Mouse (Mus musculus): ENCODE measurements around the gene Utp14a.

DNA sequence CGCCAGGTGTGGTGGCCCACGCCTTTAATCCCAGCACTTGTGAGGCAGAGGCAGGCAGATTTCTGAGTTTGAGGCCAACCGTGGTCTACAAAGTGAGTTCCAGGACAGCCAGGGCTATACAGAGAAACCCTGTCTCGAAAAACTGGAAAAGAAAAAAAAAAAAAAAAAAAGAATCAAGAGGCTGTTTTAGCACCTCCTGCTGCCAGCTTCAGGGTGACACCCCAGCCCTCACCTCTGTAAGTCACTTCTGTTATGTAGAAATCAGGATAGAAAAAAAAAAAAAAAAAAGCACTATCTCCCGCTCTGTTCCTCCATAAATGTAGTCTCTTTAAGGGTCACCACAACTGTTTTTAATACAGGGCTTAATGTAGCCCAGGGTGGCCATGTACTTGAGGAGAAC lies 37.2 kb upstream of the Utp14a start:
- no peak for TF ChIP-seq CTCF (IDR thresholded peaks at IDR 0.05; ENCODE audit: low read depth, low read length)
- no peak for TF ChIP-seq POLR2A (IDR thresholded peaks at IDR 0.05; ENCODE audit: borderline replicate concordance, low read depth, low read length)

Data from bone marrow macrophage, adult 2 months (primary cell).